Mouse (Mus musculus) erythroblast, embryonic 14.5 days (primary cell): ENCODE data around the gene Cars2. TPM values are rescaled to one million over a fixed set of nuclear protein-coding genes. Genes with fewer than 3 reads are reported as not detected.

Experiments used
- H3K27me3 ChIP-seq: 2 replicates; pipeline ENCODE4 v1.6.1; 2012; ENCODE audit warnings: inconsistent platforms; ENCODE audit not compliant: control insufficient read depth
- H3K36me3 ChIP-seq: 2 replicates; pipeline ENCODE4 v1.6.1; 2012; ENCODE audit warnings: mild to moderate bottlenecking, inconsistent platforms; ENCODE audit not compliant: control insufficient read depth
- H3K4me1 ChIP-seq: 2 replicates; pipeline ENCODE4 v1.6.1; 2012; ENCODE audit warnings: inconsistent platforms; ENCODE audit not compliant: control insufficient read depth
- H3K4me3 ChIP-seq: replicated peaks from 2 replicates; pipeline ENCODE3; 2012; ENCODE audit warnings: moderate library complexity, mild to moderate bottlenecking, inconsistent platforms
- H3K9me3 ChIP-seq: 2 replicates; pipeline ENCODE4 v1.6.1; 2012; ENCODE audit warnings: low read length, inconsistent platforms, mixed read lengths; ENCODE audit not compliant: control insufficient read depth
- GATA1 ChIP-seq: IDR thresholded peaks from 2 replicates; pipeline ENCODE4 v1.6.1; 2012; ENCODE audit warnings: low read length, inconsistent platforms, mixed read lengths
- TAL1 ChIP-seq: IDR thresholded peaks from 3 replicates; pipeline ENCODE4 v1.6.1; 2012; ENCODE audit warnings: low read length, inconsistent platforms, mixed read lengths
- polyA plus RNA-seq: library from polyadenylated mRNA; stranded (reverse); fragments of >175 nt; gene quantifications from 2 replicates; pipeline ENCODE4 v1.2.3, GENCODE M21; 2012

Gene Cars2
- polyA plus RNA-seq, 1 experiment = 2.3 TPM

GRCm38 (mm10) chr8:11518676-11519075 lies 31.9 kb downstream of the Cars2 start:
- no peak for TF ChIP-seq GATA1
- no peak for TF ChIP-seq TAL1

GRCm38 (mm10) chr8:11518056-11518396 lies 32.6 kb downstream of the Cars2 start:
- Histone ChIP-seq H3K4me1 (peaks cover 23% of the 10 kb centered on the region), H3K27me3 (no peaks in the 10 kb centered on the region), H3K36me3 (peaks cover 84% of the 10 kb centered on the region), H3K9me3 (no peaks in the 10 kb centered on the region), H3K4me3 (no peak overlapping the region)
- no peak for TF ChIP-seq TAL1
- TF ChIP-seq GATA1 = no peak

More at GRCm38 (mm10) chr8:11518676-11519075, 31.9 kb downstream of the Cars2 start:
- Histone ChIP-seq H3K4me3 (no peak overlapping the region), H3K4me1 (peaks cover 16% of the 10 kb centered on the region), H3K9me3 (no peaks in the 10 kb centered on the region), H3K36me3 (peaks cover 79% of the 10 kb centered on the region), H3K27me3 (no peaks in the 10 kb centered on the region)

- H3K36me3 ChIP-seq = peaks cover 86% of the 10 kb centered on the region
- TF ChIP-seq TAL1 (no peak), GATA1 (no peak)
Observed at GRCm38 (mm10) chr8:11517366-11518055, 33.1 kb downstream of the Cars2 start.

GRCm38 (mm10) chr8:11516292-11516691 lies 34.3 kb downstream of the Cars2 start:
- H3K27me3 ChIP-seq = no peaks in the 10 kb centered on the region
- H3K36me3 ChIP-seq = peaks cover 89% of the 10 kb centered on the region
- no peak overlapping the region for H3K4me3 ChIP-seq
- no peaks in the 10 kb centered on the region for H3K9me3 ChIP-seq
- no peak for TF ChIP-seq TAL1
- TF ChIP-seq GATA1 = no peak
- peaks cover 39% of the 10 kb centered on the region for H3K4me1 ChIP-seq

More at GRCm38 (mm10) chr8:11517366-11518055, 33.1 kb downstream of the Cars2 start:
- H3K4me3 ChIP-seq = no peak overlapping the region
- H3K4me1 ChIP-seq = peaks cover 28% of the 10 kb centered on the region
- H3K27me3 ChIP-seq = no peaks in the 10 kb centered on the region
- no peaks in the 10 kb centered on the region for H3K9me3 ChIP-seq

- no peaks in the 10 kb centered on the region for H3K27me3 ChIP-seq
- H3K36me3 ChIP-seq = peaks cover 98% of the 10 kb centered on the region
- no peaks in the 10 kb centered on the region for H3K9me3 ChIP-seq
- TF ChIP-seq GATA1 (no peak), TAL1 (no peak)
- H3K4me1 ChIP-seq = peaks cover 39% of the 10 kb centered on the region
- H3K4me3 ChIP-seq = no peak overlapping the region
Observed at GRCm38 (mm10) chr8:11513247-11513646, 37.3 kb downstream of the Cars2 start.

- H3K36me3 ChIP-seq = peaks cover 99% of the 10 kb centered on the region
Observed at GRCm38 (mm10) chr8:11512711-11513110, 37.9 kb downstream of the Cars2 start.

GRCm38 (mm10) chr8:11510971-11511370 lies 39.6 kb downstream of the Cars2 start:
- peaks cover 99% of the 10 kb centered on the region for H3K36me3 ChIP-seq
- H3K4me1 ChIP-seq = peaks cover 42% of the 10 kb centered on the region
- TF ChIP-seq TAL1 (no peak), GATA1 (no peak)
- no peaks in the 10 kb centered on the region for H3K9me3 ChIP-seq
- H3K4me3 ChIP-seq = no peak overlapping the region
- no peaks in the 10 kb centered on the region for H3K27me3 ChIP-seq

More at GRCm38 (mm10) chr8:11512711-11513110, 37.9 kb downstream of the Cars2 start:
- Histone ChIP-seq H3K4me1 (peaks cover 42% of the 10 kb centered on the region), H3K4me3 (no peak overlapping the region), H3K27me3 (no peaks in the 10 kb centered on the region), H3K9me3 (no peaks in the 10 kb centered on the region)
- no peak for TF ChIP-seq GATA1
- TF ChIP-seq TAL1 = peak; percentile 41; the same call in 2 of the 3 replicates

GRCm38 (mm10) chr8:11508880-11509279 lies 41.7 kb downstream of the Cars2 start:
- no peaks in the 10 kb centered on the region for H3K9me3 ChIP-seq
- no peak overlapping the region for H3K4me3 ChIP-seq
- no peaks in the 10 kb centered on the region for H3K27me3 ChIP-seq
- TF ChIP-seq GATA1 (no peak), TAL1 (no peak)
- H3K36me3 ChIP-seq = peaks cover 100% of the 10 kb centered on the region
- peaks cover 28% of the 10 kb centered on the region for H3K4me1 ChIP-seq

- H3K4me3 ChIP-seq = no peak overlapping the region
- H3K36me3 ChIP-seq = peaks cover 98% of the 10 kb centered on the region
- no peaks in the 10 kb centered on the region for H3K27me3 ChIP-seq
- H3K4me1 ChIP-seq = peaks cover 11% of the 10 kb centered on the region
- H3K9me3 ChIP-seq = no peaks in the 10 kb centered on the region
- no peak for TF ChIP-seq GATA1
- TF ChIP-seq TAL1 = no peak
Observed at GRCm38 (mm10) chr8:11506802-11507201, 43.8 kb downstream of the Cars2 start.

- TF ChIP-seq TAL1 = no peak
- no peak for TF ChIP-seq GATA1
- H3K4me1 ChIP-seq = peaks cover 7% of the 10 kb centered on the region; the same call in 1 of the 2 replicates
- no peak overlapping the region for H3K4me3 ChIP-seq
- H3K27me3 ChIP-seq = no peaks in the 10 kb centered on the region
- peaks cover 98% of the 10 kb centered on the region for H3K36me3 ChIP-seq
- H3K9me3 ChIP-seq = no peaks in the 10 kb centered on the region
Observed at GRCm38 (mm10) chr8:11506074-11506473, 44.5 kb downstream of the Cars2 start.
